Mouse (Mus musculus): Measurements from ENCODE around the gene Svs3a.
"Not testable (repeated sequence)": the region's sequence is repeated elsewhere in the genome, so short reads cannot be mapped to it uniquely, and the experiment has no call there.

The Svs3a gene

GRCm38 (mm10) chr2:164288968-164289367 lies at the start of gene Svs3a:
Gene Svs3a, plus strand, starts transcription at chr2:164289268.
- DNase-seq (ENCODE audit: low read depth in 2 of 2, low spot score in 2 of 2) = not testable (repeated sequence)

GRCm38 (mm10) chr2:164256540-164256939 lies 32.5 kb upstream of the Svs3a start, which contains the start of gene Svs3b:
Gene Svs3b, minus strand, starts transcription at chr2:164256640.
- not testable (repeated sequence) for DNase-seq (ENCODE audit: low read depth in 2 of 2, low spot score in 2 of 2)

GRCm38 (mm10) chr2:164278359-164278758 lies 10.7 kb upstream of the Svs3a start, which contains the start of gene Svs4:
Gene Svs4, minus strand, starts transcription at chr2:164278459.
- DNase-seq (ENCODE audit: low read depth in 2 of 2, low spot score in 2 of 2) = no peak

- no peak for DNase-seq (ENCODE audit: low read depth in 2 of 2, low spot score in 2 of 2)
Measured at GRCm38 (mm10) chr2:164312599-164312998, 23.5 kb downstream of the Svs3a start.

- DNase-seq (ENCODE audit: low read depth in 2 of 2, low spot score in 2 of 2) = not testable (repeated sequence)
Measured at GRCm38 (mm10) chr2:164315460-164315859, 26.4 kb downstream of the Svs3a start.

- not testable (repeated sequence) for DNase-seq (ENCODE audit: low read depth in 2 of 2, low spot score in 2 of 2)
Measured at GRCm38 (mm10) chr2:164316451-164316850, 27.4 kb downstream of the Svs3a start, which contains the start of gene Svs6. Gene Svs6, plus strand, starts transcription at chr2:164316751.

GRCm38 (mm10) chr2:164320983-164321382 lies 31.9 kb downstream of the Svs3a start:
- no peak for DNase-seq (ENCODE audit: low read depth in 2 of 2, low spot score in 2 of 2)

GRCm38 (mm10) chr2:164332440-164332839 lies 43.4 kb downstream of the Svs3a start, which contains the start of gene Svs5:
Gene Svs5, plus strand, starts transcription at chr2:164332740.
- not testable (repeated sequence) for DNase-seq (ENCODE audit: low read depth in 2 of 2, low spot score in 2 of 2)

Data from CD8-positive naive resting alpha-beta T cell, adult 2 months (primary cell).